8 mouse cellular contexts compared by ENCODE assay signal in genomic region chr17:33439148-33439547, GRCm38 (mm10). TPM values are rescaled to one million over a fixed set of nuclear protein-coding genes. Genes with fewer than 3 reads are reported as not detected.
A peak's percentile ranks its signal among the peaks of the same experiment; 100 is the strongest.
DNase-seq lines count a peak whose midpoint lies in the region; ATAC-seq and TF ChIP-seq lines count a peak whose summit lies in the region.

No protein-coding gene starts in this region.

- no peak overlapping the region for H3K4me2 ChIP-seq in hindbrain, embryonic 11.5 days (replicated peaks; ENCODE audit: low read depth, low read length)
- H3K4me2 ChIP-seq in hindbrain, embryonic 12.5 days (replicated peaks), result no peak overlapping the region
- no peak overlapping the region for H3K4me2 ChIP-seq in forebrain, embryonic 16.5 days (ENCODE audit: low read length)
- peak overlapping the region; percentile 72 for H3K4me2 ChIP-seq in myocyte (ENCODE audit: low read depth)

- no peak overlapping the region for H3K4me3 ChIP-seq in hindbrain, embryonic 11.5 days (ENCODE audit: low read depth, low read length)
- no peak overlapping the region for H3K4me3 ChIP-seq in hindbrain, embryonic 12.5 days
- H3K4me3 ChIP-seq in forebrain, embryonic 16.5 days (replicated peaks; ENCODE audit: low read length), result no peak overlapping the region
- no peak overlapping the region for H3K4me3 ChIP-seq in myocyte

- DNase-seq in hindbrain, embryonic 11.5 days (ENCODE audit: low spot score), result peak; percentile 85
- peak; percentile 65 for DNase-seq in c-Kit-positive CD71-negative TER-119-negative erythroid progenitor cells, embryonic 14.5 days (ENCODE audit: low read depth)
- peak; percentile 73 to 76 for DNase-seq in left cerebral cortex, postnatal 14 days (ENCODE audit: low spot score in 2 of 2)
- DNase-seq in telencephalon, adult 2 months (ENCODE audit: low read depth, low spot score), result peak; percentile 17

- ATAC-seq in hindbrain, embryonic 11.5 days (ENCODE audit: low FRiP score), result no peak
- ATAC-seq in hindbrain, embryonic 12.5 days (ENCODE audit: low FRiP score), result no peak
- ATAC-seq in forebrain, embryonic 16.5 days, result peak; percentile 40; the same call in 1 of the 2 replicates
- peak; percentile 48 for ATAC-seq in inflammation-experienced regulatory T-cells, adult 6 months

- no peaks in the 10 kb centered on the region for H3K27me3 ChIP-seq in hindbrain, embryonic 11.5 days (ENCODE audit: control insufficient read depth, insufficient read depth, low read length)
- H3K27me3 ChIP-seq in hindbrain, embryonic 12.5 days, result no peaks in the 10 kb centered on the region
- H3K27me3 ChIP-seq in forebrain, embryonic 16.5 days (replicated peaks; ENCODE audit: control insufficient read depth, insufficient read depth, low read length), result no peaks in the 10 kb centered on the region
- no peaks in the 10 kb centered on the region for H3K27me3 ChIP-seq in myocyte (ENCODE audit: control insufficient read depth, insufficient read depth, insufficient read length)

- intact Hi-C loops in left cerebral cortex, postnatal 14 days (cut with DNase I), result loop anchor here (2.0 to 5.0 kb wide), 3 partner anchors 100 to 358 kb away; no protein-coding TSS in a partner anchor

- H3K27ac ChIP-seq in hindbrain, embryonic 11.5 days (ENCODE audit: low read depth, low read length), result no peak overlapping the region
- H3K27ac ChIP-seq in hindbrain, embryonic 12.5 days, result no peak overlapping the region
- no peak overlapping the region for H3K27ac ChIP-seq in forebrain, embryonic 16.5 days (ENCODE audit: low read length)

- no peaks in the 10 kb centered on the region for H3K9me3 ChIP-seq in hindbrain, embryonic 11.5 days (ENCODE audit: control insufficient read depth, low read length)
- no peaks in the 10 kb centered on the region for H3K9me3 ChIP-seq in hindbrain, embryonic 12.5 days (replicated peaks)
- H3K9me3 ChIP-seq in forebrain, embryonic 16.5 days (ENCODE audit: control insufficient read depth, low read length), result no peaks in the 10 kb centered on the region

- H3K36me3 ChIP-seq in hindbrain, embryonic 11.5 days (ENCODE audit: control insufficient read depth, insufficient read depth, low read length), result no peaks in the 10 kb centered on the region
- no peaks in the 10 kb centered on the region for H3K36me3 ChIP-seq in hindbrain, embryonic 12.5 days
- no peaks in the 10 kb centered on the region for H3K36me3 ChIP-seq in forebrain, embryonic 16.5 days (ENCODE audit: control insufficient read depth, insufficient read depth)
- no peaks in the 10 kb centered on the region for H3K36me3 ChIP-seq in myocyte (ENCODE audit: control insufficient read depth, insufficient read depth)

- H3K79me2 ChIP-seq in myocyte (ENCODE audit: control insufficient read depth, insufficient read depth), result no peaks in the 10 kb centered on the region

- no peak for TF ChIP-seq POLR2A in myocyte (IDR thresholded peaks at IDR 0.05; ENCODE audit: insufficient read length, low read depth)

- H3K4me1 ChIP-seq in hindbrain, embryonic 11.5 days (replicated peaks; ENCODE audit: control insufficient read depth, insufficient read depth, low read length), result no peaks in the 10 kb centered on the region
- H3K4me1 ChIP-seq in hindbrain, embryonic 12.5 days, result no peaks in the 10 kb centered on the region
- no peaks in the 10 kb centered on the region for H3K4me1 ChIP-seq in forebrain, embryonic 16.5 days (replicated peaks; ENCODE audit: control insufficient read depth, insufficient read depth, low read length)

- WGBS in hindbrain, embryonic 11.5 days, result 59% methylated on average over 1 of the region's 1 CpGs
- WGBS in hindbrain, embryonic 12.5 days, result 74% methylated on average over 1 of the region's 1 CpGs
- 70% methylated on average over 1 of the region's 1 CpGs for WGBS in forebrain, embryonic 16.5 days

- H3K9ac ChIP-seq in hindbrain, embryonic 11.5 days (ENCODE audit: low read depth, low read length), result no peak overlapping the region
- no peak overlapping the region for H3K9ac ChIP-seq in hindbrain, embryonic 12.5 days
- H3K9ac ChIP-seq in forebrain, embryonic 16.5 days (replicated peaks; ENCODE audit: low read depth, low read length), result no peak overlapping the region

- no peak overlapping the region for H3ac ChIP-seq in myocyte (ENCODE audit: control insufficient read depth, insufficient read length)

TF ChIP-seq in myocyte, 11 proteins besides CTCF, POLR2A, EP300 and RAD21:
- TF ChIP-seq MAX (IDR thresholded peaks at IDR 0.05; ENCODE audit: low read depth), result no peak
- TF ChIP-seq SRF (IDR thresholded peaks at IDR 0.05; ENCODE audit: control insufficient read depth, insufficient read length, low read depth), result no peak
- no peak for TF ChIP-seq REST (IDR thresholded peaks at IDR 0.05; ENCODE audit: insufficient read depth, insufficient read length)
- no peak for TF ChIP-seq POLR2AphosphoS2 (IDR thresholded peaks at IDR 0.05; ENCODE audit: insufficient read length, low read depth)

RNA-seq across cellular contexts. Expression of gene Actl9, which starts 6.5 kb away (rescaled TPM):
- polyA plus RNA-seq in hindbrain, embryonic 11.5 days (2014; fragmentation: Nextera tagmentation; extraction: Ambion mirVana), result not detected in 2 replicates
- not detected in 2 replicates for polyA plus RNA-seq in hindbrain, embryonic 12.5 days (2016; fragmentation: Nextera tagmentation; extraction: Ambion mirVana)
- 0.20 TPM in 1 of 2 replicates, not detected in the other for polyA plus RNA-seq in forebrain, embryonic 16.5 days (2015; fragmentation: Nextera tagmentation; extraction: Ambion mirVana)
- not detected for polyA plus RNA-seq in inflammation-experienced regulatory T-cells, adult 6 months (2017; shearing (Covaris generic))
- not detected for total RNA-seq in left cerebral cortex, postnatal 14 days (2021)
- polyA plus RNA-seq in myocyte (2012; fragmentation: generic; extraction: Trizol), result not detected

RNA-seq across cellular contexts. Expression of gene Zfp101, which starts 44.7 kb away (rescaled TPM):
- 21.6 and 23.7 TPM in 2 replicates for polyA plus RNA-seq in hindbrain, embryonic 11.5 days (2014; fragmentation: Nextera tagmentation; extraction: Ambion mirVana)
- polyA plus RNA-seq in hindbrain, embryonic 12.5 days (2016; fragmentation: Nextera tagmentation; extraction: Ambion mirVana), result 19.4 and 22.4 TPM in 2 replicates
- polyA plus RNA-seq in forebrain, embryonic 16.5 days (2015; fragmentation: Nextera tagmentation; extraction: Ambion mirVana), result 21.0 and 24.2 TPM in 2 replicates
- polyA plus RNA-seq in inflammation-experienced regulatory T-cells, adult 6 months (2017; shearing (Covaris generic)), result 10 to 100 TPM; 11.3 to 14.5 (median 12.9) TPM
- total RNA-seq in left cerebral cortex, postnatal 14 days (2021), result 1 to 10 TPM; 7.3 to 7.6 TPM
- polyA plus RNA-seq in myocyte (2012; fragmentation: generic; extraction: Trizol), result 0.90 TPM

Comparison
In these comparisons a context has a peak if more than half of its experiments do, and no peak if none do; other contexts are left out.
1. ATAC-seq: peak in forebrain, embryonic 16.5 days (single experiment) and inflammation-experienced regulatory T-cells, adult 6 months (single experiment); none in hindbrain, embryonic 11.5 days (single experiment) and hindbrain, embryonic 12.5 days (single experiment).
2. DNase-seq: peak in every context shown above with its lines; median percentile 85 in hindbrain, embryonic 11.5 days; 74 in left cerebral cortex, postnatal 14 days; 65 in c-Kit-positive CD71-negative TER-119-negative erythroid progenitor cells, embryonic 14.5 days; 17 in telencephalon, adult 2 months.